Mouse (Mus musculus) thymus, adult 2 months (tissue): Measurements from ENCODE around the gene Gm20662.

ENCODE experiments used
- CTCF ChIP-seq: fragments of 200-500 bp; IDR thresholded peaks from 2 replicates; pipeline ENCODE4 v1.5.1; 2012; ENCODE audit warnings: mild to moderate bottlenecking, control low read depth, low read length, moderate library complexity, borderline replicate concordance; ENCODE audit not compliant: control insufficient read depth, poor library complexity, insufficient read depth; ENCODE audit errors: extremely low read depth
- POLR2A ChIP-seq: fragments of 200-500 bp; IDR thresholded peaks from 2 replicates; pipeline ENCODE4 v1.6.1; 2012; ENCODE audit warnings: mild to moderate bottlenecking, low read length, control low read depth, moderate library complexity; ENCODE audit not compliant: control insufficient read depth, poor library complexity, insufficient read depth; ENCODE audit errors: extremely low read depth

DNA sequence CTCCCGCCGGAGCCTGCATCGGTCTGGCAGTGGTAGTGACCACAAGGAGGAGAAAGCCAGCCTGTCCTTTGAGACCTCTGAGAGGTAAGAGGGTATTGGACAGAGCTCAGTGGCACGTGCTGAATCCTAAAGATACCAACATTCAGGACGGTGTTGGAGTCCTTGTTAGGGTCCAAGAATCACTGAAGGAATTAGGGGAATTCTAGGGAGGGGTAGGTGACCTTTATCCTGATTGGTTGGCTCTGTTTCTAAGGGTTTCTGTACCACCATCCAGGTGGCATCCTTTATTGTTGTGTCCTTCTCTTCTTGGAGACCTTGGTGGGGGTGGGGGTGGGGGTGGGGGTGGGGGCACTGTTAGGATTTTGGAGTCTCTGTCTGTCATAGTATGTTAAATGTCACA is 36.0 kb downstream of the Gm20662 start:
- no peak for TF ChIP-seq CTCF
- TF ChIP-seq POLR2A = no peak
